Mouse (Mus musculus): ENCODE measurements around the gene Celsr3. TPM values are rescaled to one million over a fixed set of nuclear protein-coding genes. Genes with fewer than 3 reads are reported as not detected.

The Celsr3 gene
- polyA plus RNA-seq, 1 experiment from 2014 or later: 21.3 TPM

- peak within 1 kb of the TSS; percentile 92 for H3K9ac ChIP-seq
- no peaks in the 10 kb centered on the region for H3K27me3 ChIP-seq (replicated peaks)
- peak within 1 kb of the TSS; percentile 79 for H3K27ac ChIP-seq
- peaks cover 48% of the 10 kb centered on the region for H3K36me3 ChIP-seq (replicated peaks)
- WGBS: under 1% methylated on average over 62 of the region's 62 CpGs
- peaks cover 18% of the 10 kb centered on the region for H3K4me1 ChIP-seq
- H3K4me3 ChIP-seq: peak within 1 kb of the TSS; percentile 72
- ATAC-seq (replicated peaks): peak; percentile 88
- peak within 1 kb of the TSS; percentile 90 for H3K4me2 ChIP-seq
- H3K9me3 ChIP-seq: no peaks in the 10 kb centered on the region
Observed at GRCm38 (mm10) chr9:108808163-108808665, 17.9 kb upstream of the Celsr3 start, which contains the start of gene Nckipsd. TSS of gene Nckipsd (plus strand) at chr9:108808368.

- peak overlapping the region; percentile 92; the same call in 1 of the 2 replicates for H3K9ac ChIP-seq
- H3K27ac ChIP-seq: no peak overlapping the region
- no peaks in the 10 kb centered on the region for H3K9me3 ChIP-seq
- H3K4me3 ChIP-seq: peak overlapping the region; percentile 72
- H3K27me3 ChIP-seq (replicated peaks): no peaks in the 10 kb centered on the region
- H3K4me1 ChIP-seq: peaks cover 18% of the 10 kb centered on the region
- ATAC-seq (replicated peaks): no peak
- H3K36me3 ChIP-seq (replicated peaks): peaks cover 43% of the 10 kb centered on the region
- 69% methylated on average over 5 of the region's 5 CpGs for WGBS
- peak overlapping the region; percentile 90 for H3K4me2 ChIP-seq
Observed at GRCm38 (mm10) chr9:108809188-108809587, 16.9 kb upstream of the Celsr3 start.

GRCm38 (mm10) chr9:108809723-108810122 is 16.4 kb upstream of the Celsr3 start:
- no peak overlapping the region for H3K4me3 ChIP-seq
- peak overlapping the region; percentile 90 for H3K4me2 ChIP-seq
- ATAC-seq (replicated peaks): no peak
- H3K9ac ChIP-seq: no peak overlapping the region
- 87% methylated on average over 6 of the region's 6 CpGs for WGBS
- no peaks in the 10 kb centered on the region for H3K27me3 ChIP-seq (replicated peaks)
- H3K27ac ChIP-seq: no peak overlapping the region
- H3K4me1 ChIP-seq: peaks cover 18% of the 10 kb centered on the region
- H3K36me3 ChIP-seq (replicated peaks): peaks cover 43% of the 10 kb centered on the region
- no peaks in the 10 kb centered on the region for H3K9me3 ChIP-seq

GRCm38 (mm10) chr9:108810516-108810915 is 15.6 kb upstream of the Celsr3 start:
- peaks cover 44% of the 10 kb centered on the region for H3K36me3 ChIP-seq (replicated peaks)
- WGBS: 84% methylated on average over 5 of the region's 5 CpGs
- ATAC-seq (replicated peaks): no peak

GRCm38 (mm10) chr9:108815557-108815956 is 10.6 kb upstream of the Celsr3 start:
- Histone ChIP-seq H3K4me3 (no peak overlapping the region), H3K4me2 (no peak overlapping the region), H3K9ac (no peak overlapping the region), H3K27ac (no peak overlapping the region), H3K4me1 (0 out of 2 replicates have a peak, but pooled peaks cover 3% of the 10 kb centered on the region), H3K27me3 (replicated peaks) (no peaks in the 10 kb centered on the region), H3K9me3 (no peaks in the 10 kb centered on the region), H3K36me3 (replicated peaks) (peaks cover 43% of the 10 kb centered on the region)
- ATAC-seq (replicated peaks): no peak
- WGBS: 92% methylated on average over 7 of the region's 7 CpGs

More at GRCm38 (mm10) chr9:108810516-108810915, 15.6 kb upstream of the Celsr3 start:
- Histone ChIP-seq H3K9ac (no peak overlapping the region), H3K4me3 (no peak overlapping the region), H3K4me2 (no peak overlapping the region), H3K9me3 (no peaks in the 10 kb centered on the region), H3K4me1 (peaks cover 18% of the 10 kb centered on the region), H3K27ac (no peak overlapping the region), H3K27me3 (replicated peaks) (no peaks in the 10 kb centered on the region)

GRCm38 (mm10) chr9:108819495-108819894 is 6.6 kb upstream of the Celsr3 start:
- Histone ChIP-seq H3K27me3 (replicated peaks) (no peaks in the 10 kb centered on the region), H3K4me3 (no peak overlapping the region), H3K9me3 (no peaks in the 10 kb centered on the region), H3K4me2 (no peak overlapping the region), H3K9ac (no peak overlapping the region), H3K36me3 (replicated peaks) (peaks cover 29% of the 10 kb centered on the region), H3K27ac (no peak overlapping the region), H3K4me1 (peaks cover 10% of the 10 kb centered on the region)
- ATAC-seq (replicated peaks): no peak
- 50% methylated on average over 3 of the region's 3 CpGs for WGBS

GRCm38 (mm10) chr9:108820077-108820476 is 6.0 kb upstream of the Celsr3 start:
- ATAC-seq (replicated peaks): no peak
- 70% methylated on average over 5 of the region's 5 CpGs for WGBS
- Histone ChIP-seq H3K4me1 (peaks cover 10% of the 10 kb centered on the region), H3K36me3 (replicated peaks) (peaks cover 23% of the 10 kb centered on the region), H3K4me3 (no peak overlapping the region), H3K27me3 (replicated peaks) (no peaks in the 10 kb centered on the region), H3K27ac (no peak overlapping the region), H3K4me2 (no peak overlapping the region), H3K9me3 (no peaks in the 10 kb centered on the region), H3K9ac (no peak overlapping the region)

GRCm38 (mm10) chr9:108824144-108824685 is 1.9 kb upstream of the Celsr3 start:
- no peaks in the 10 kb centered on the region for H3K9me3 ChIP-seq
- H3K27me3 ChIP-seq (replicated peaks): peaks cover 8% of the 10 kb centered on the region
- H3K9ac ChIP-seq: peak overlapping the region; percentile 47
- no peak for ATAC-seq (replicated peaks)
- peak overlapping the region; percentile 89 for H3K27ac ChIP-seq
- 4% methylated on average over 25 of the region's 25 CpGs for WGBS
- H3K36me3 ChIP-seq (replicated peaks): peaks cover 13% of the 10 kb centered on the region; the same call in 1 of the 2 replicates
- H3K4me3 ChIP-seq: peak overlapping the region; percentile 68
- peak overlapping the region; percentile 91 for H3K4me2 ChIP-seq
- peaks cover 32% of the 10 kb centered on the region for H3K4me1 ChIP-seq

GRCm38 (mm10) chr9:108824755-108825413 is 1.2 kb upstream of the Celsr3 start:
- Histone ChIP-seq H3K27me3 (replicated peaks) (peaks cover 8% of the 10 kb centered on the region), H3K36me3 (replicated peaks) (peaks cover 14% of the 10 kb centered on the region; the same call in 1 of the 2 replicates), H3K4me1 (peaks cover 37% of the 10 kb centered on the region), H3K4me3 (peak overlapping the region; percentile 68), H3K27ac (peak overlapping the region; percentile 89), H3K9me3 (no peaks in the 10 kb centered on the region), H3K4me2 (peak overlapping the region; percentile 91), H3K9ac (peak overlapping the region; percentile 78)
- WGBS: 0% methylated on average over 31 of the region's 31 CpGs
- peak; percentile 92 for ATAC-seq (replicated peaks)

GRCm38 (mm10) chr9:108826700-108827340 is 700 bp downstream of the Celsr3 start:
- H3K4me3 ChIP-seq: peak overlapping the region; percentile 68
- peak overlapping the region; percentile 89 for H3K27ac ChIP-seq
- H3K4me2 ChIP-seq: peak overlapping the region; percentile 91
- peaks cover 14% of the 10 kb centered on the region; the same call in 1 of the 2 replicates for H3K36me3 ChIP-seq (replicated peaks)
- ATAC-seq (replicated peaks): no peak
- H3K9ac ChIP-seq: peak overlapping the region; percentile 78
- H3K9me3 ChIP-seq: no peaks in the 10 kb centered on the region
- WGBS: under 1% methylated on average over 39 of the region's 39 CpGs
- H3K4me1 ChIP-seq: peaks cover 57% of the 10 kb centered on the region
- H3K27me3 ChIP-seq (replicated peaks): peaks cover 8% of the 10 kb centered on the region

- no peak for ATAC-seq (replicated peaks)
- WGBS: 16% methylated on average over 34 of the region's 34 CpGs
Observed at GRCm38 (mm10) chr9:108827454-108827853, 1.3 kb downstream of the Celsr3 start.

GRCm38 (mm10) chr9:108827906-108828305 is 1.8 kb downstream of the Celsr3 start:
- 63% methylated on average over 18 of the region's 18 CpGs for WGBS
- peaks cover 17% of the 10 kb centered on the region; the same call in 1 of the 2 replicates for H3K36me3 ChIP-seq (replicated peaks)
- peaks cover 8% of the 10 kb centered on the region for H3K27me3 ChIP-seq (replicated peaks)
- peak overlapping the region; percentile 68 for H3K4me3 ChIP-seq
- H3K4me1 ChIP-seq: peaks cover 68% of the 10 kb centered on the region
- ATAC-seq (replicated peaks): no peak
- H3K9me3 ChIP-seq: no peaks in the 10 kb centered on the region
- peak overlapping the region; percentile 91 for H3K4me2 ChIP-seq
- no peak overlapping the region for H3K9ac ChIP-seq
- no peak overlapping the region for H3K27ac ChIP-seq

More at GRCm38 (mm10) chr9:108827454-108827853, 1.3 kb downstream of the Celsr3 start:
- peaks cover 8% of the 10 kb centered on the region for H3K27me3 ChIP-seq (replicated peaks)
- H3K27ac ChIP-seq: peak overlapping the region; percentile 89
- H3K4me1 ChIP-seq: peaks cover 63% of the 10 kb centered on the region
- peaks cover 17% of the 10 kb centered on the region; the same call in 1 of the 2 replicates for H3K36me3 ChIP-seq (replicated peaks)
- H3K9ac ChIP-seq: peak overlapping the region; percentile 78
- H3K4me3 ChIP-seq: peak overlapping the region; percentile 68
- no peaks in the 10 kb centered on the region for H3K9me3 ChIP-seq
- peak overlapping the region; percentile 91 for H3K4me2 ChIP-seq
